Comparison of ENCODE assay signal across 12 mouse cellular contexts in genomic region chr17:63145311-63145741, GRCm38 (mm10).
A peak's percentile ranks its signal among the peaks of the same experiment; 100 is the strongest.
DNase-seq lines count a peak whose midpoint lies in the region; ATAC-seq lines count a peak whose summit lies in the region.
"Had no signal": no experiment of that assay in that cellular context is flagged by ENCODE, and none has a peak within 500 bp of the region (broad histone marks: within the 10 kb centered on the region; RNA-seq: fewer than 3 reads in every experiment).

No protein-coding gene starts in this region.

- no peaks in the 10 kb centered on the region for H3K9me3 ChIP-seq in kidney, embryonic 16.5 days (ENCODE audit: low read length)
- no peaks in the 10 kb centered on the region for H3K9me3 ChIP-seq in embryonic facial prominence, embryonic 10.5 days
- no peaks in the 10 kb centered on the region for H3K9me3 ChIP-seq in hindbrain, embryonic 12.5 days (replicated peaks)
- no peaks in the 10 kb centered on the region for H3K9me3 ChIP-seq in neural tube, embryonic 12.5 days

- no peak overlapping the region for H3K4me3 ChIP-seq in kidney, embryonic 16.5 days (ENCODE audit: low read length)
- no peak overlapping the region for H3K4me3 ChIP-seq in embryonic facial prominence, embryonic 10.5 days
- H3K4me3 ChIP-seq in hindbrain, embryonic 12.5 days, result no peak overlapping the region
- H3K4me3 ChIP-seq in neural tube, embryonic 12.5 days, result no peak overlapping the region

- intact Hi-C loops in gastrocnemius, postnatal 14 days (cut with DNase I; ENCODE audit: low total_unique reads), result no loop called here

- H3K27me3 ChIP-seq in kidney, embryonic 16.5 days (ENCODE audit: insufficient read depth, low read length), result no peaks in the 10 kb centered on the region
- no peaks in the 10 kb centered on the region for H3K27me3 ChIP-seq in embryonic facial prominence, embryonic 10.5 days (replicated peaks; ENCODE audit: low read depth, poor library complexity, severe bottlenecking)
- no peaks in the 10 kb centered on the region for H3K27me3 ChIP-seq in hindbrain, embryonic 12.5 days
- no peaks in the 10 kb centered on the region for H3K27me3 ChIP-seq in neural tube, embryonic 12.5 days (replicated peaks)

- H3K9ac ChIP-seq in kidney, embryonic 16.5 days (replicated peaks; ENCODE audit: low read length), result no peak overlapping the region
- H3K9ac ChIP-seq in hindbrain, embryonic 12.5 days, result no peak overlapping the region
- no peak overlapping the region for H3K9ac ChIP-seq in neural tube, embryonic 12.5 days

- ATAC-seq in kidney, embryonic 16.5 days (ENCODE audit: low FRiP score, low TSS enrichment), result peak; percentile 31; the same call in 1 of the 2 replicates
- ATAC-seq in hindbrain, embryonic 12.5 days (ENCODE audit: low FRiP score), result peak; percentile 89
- peak; percentile 90 for ATAC-seq in neural tube, embryonic 12.5 days (ENCODE audit: low FRiP score, low read depth)

- H3K27ac ChIP-seq in kidney, embryonic 16.5 days (ENCODE audit: low read length), result no peak overlapping the region
- H3K27ac ChIP-seq in embryonic facial prominence, embryonic 10.5 days (replicated peaks), result peak overlapping the region; percentile 16
- H3K27ac ChIP-seq in hindbrain, embryonic 12.5 days, result peak overlapping the region; percentile 89
- H3K27ac ChIP-seq in neural tube, embryonic 12.5 days, result peak overlapping the region; percentile 74

- H3K36me3 ChIP-seq in kidney, embryonic 16.5 days (ENCODE audit: insufficient read depth, low read length), result no peaks in the 10 kb centered on the region
- H3K36me3 ChIP-seq in embryonic facial prominence, embryonic 10.5 days (replicated peaks), result no peaks in the 10 kb centered on the region
- no peaks in the 10 kb centered on the region for H3K36me3 ChIP-seq in hindbrain, embryonic 12.5 days
- H3K36me3 ChIP-seq in neural tube, embryonic 12.5 days, result no peaks in the 10 kb centered on the region

- WGBS in kidney, embryonic 16.5 days, result 54% methylated on average over 5 of the region's 5 CpGs
- WGBS in embryonic facial prominence, embryonic 10.5 days, result 55% methylated on average over 5 of the region's 5 CpGs
- WGBS in hindbrain, embryonic 12.5 days, result 18% methylated on average over 5 of the region's 5 CpGs
- WGBS in neural tube, embryonic 12.5 days, result 19% methylated on average over 5 of the region's 5 CpGs

- DNase-seq in kidney, postnatal 36 days, result no peak
- no peak for DNase-seq in embryonic facial prominence, embryonic 10.5 days (ENCODE audit: low spot score)
- DNase-seq in gastrocnemius, postnatal 14 days, result no peak
- no peak for DNase-seq in frontal cortex, postnatal 14 days (ENCODE audit: low spot score in 2 of 2)
- DNase-seq in testis, postnatal 14 days (ENCODE audit: low spot score), result no peak
- DNase-seq: kidney, adult 8-10 months; lung, adult 18-20 months; right cerebral cortex, postnatal 14 days had no signal

- peaks cover 16% of the 10 kb centered on the region for H3K4me1 ChIP-seq in kidney, embryonic 16.5 days (ENCODE audit: insufficient read depth, low read length)
- H3K4me1 ChIP-seq in embryonic facial prominence, embryonic 10.5 days, result peaks cover 35% of the 10 kb centered on the region
- H3K4me1 ChIP-seq in hindbrain, embryonic 12.5 days, result peaks cover 32% of the 10 kb centered on the region
- H3K4me1 ChIP-seq in neural tube, embryonic 12.5 days, result peaks cover 23% of the 10 kb centered on the region

- no peak overlapping the region for H3K4me2 ChIP-seq in kidney, embryonic 16.5 days (replicated peaks; ENCODE audit: low read depth, low read length)
- H3K4me2 ChIP-seq in hindbrain, embryonic 12.5 days (replicated peaks), result peak overlapping the region; percentile 29; the same call in 1 of the 2 replicates
- peak overlapping the region; percentile 36 for H3K4me2 ChIP-seq in neural tube, embryonic 12.5 days (replicated peaks)
- H3K4me2 ChIP-seq: heart, embryonic 11.5 days had no signal

Comparison
In these comparisons a context has a peak if more than half of its experiments do, and no peak if none do; other contexts are left out.
1. ATAC-seq: peak in every context shown above with its lines; median percentile 90 in neural tube, embryonic 12.5 days; 89 in hindbrain, embryonic 12.5 days; 31 in kidney, embryonic 16.5 days.